Mouse (Mus musculus) ES-E14 (cell line): ENCODE measurements around the gene Nfam1.

Experiments used
- CHD2 ChIP-seq: IDR thresholded peaks from 2 replicates; pipeline ENCODE4 v1.6.1; 2014; ENCODE audit warnings: mild to moderate bottlenecking, low read depth, low read length, inconsistent platforms
- HCFC1 ChIP-seq: IDR thresholded peaks from 2 replicates; pipeline ENCODE4 v1.6.1; 2012; ENCODE audit warnings: low read length, inconsistent platforms, borderline replicate concordance; ENCODE audit not compliant: insufficient read depth
- ZC3H11A ChIP-seq: IDR thresholded peaks from 2 replicates; pipeline ENCODE4 v1.6.1; 2012; ENCODE audit warnings: low read depth, mild to moderate bottlenecking, inconsistent platforms, low read length, borderline replicate concordance
- ZNF384 ChIP-seq: IDR thresholded peaks from 2 replicates; pipeline ENCODE4 v1.6.1; 2012; ENCODE audit warnings: low read depth, low read length, inconsistent platforms

GRCm38 (mm10) chr15:83022947-83023346, 10.2 kb downstream of the Nfam1 start:
- TF ChIP-seq ZNF384 (no peak), ZC3H11A (no peak), CHD2 (no peak), HCFC1 (no peak)
